Mouse (Mus musculus): Measurements from ENCODE around the gene Lcmt2. TPM values are rescaled to one million over a fixed set of nuclear protein-coding genes. Genes with fewer than 3 reads are reported as not detected.
"Not testable (repeated sequence)": the region's sequence is repeated elsewhere in the genome, so short reads cannot be mapped to it uniquely, and the experiment has no call there.

The Lcmt2 gene
- polyA plus RNA-seq, 1 experiment from 2014 or later = 23.9 TPM

GRCm38 (mm10) chr2:121141216-121142035 lies 973 bp upstream of the Lcmt2 start:
- WGBS = 78% methylated on average over 16 of the region's 16 CpGs

GRCm38 (mm10) chr2:121139266-121140017 lies 1.0 kb downstream of the Lcmt2 start:
- Histone ChIP-seq H3K4me1 (replicated peaks) (peaks cover 41% of the 10 kb centered on the region), H3K27ac (peak overlapping the region; percentile 99), H3K4me3 (peak overlapping the region; percentile 75), H3K9ac (peak overlapping the region; percentile 97), H3K36me3 (peaks cover 30% of the 10 kb centered on the region), H3K9me3 (no peaks in the 10 kb centered on the region), H3K27me3 (no peaks in the 10 kb centered on the region), H3K4me2 (peak overlapping the region; percentile 94)
- ATAC-seq (ENCODE audit: low FRiP score) = no peak; the same call in 1 of the 2 replicates
- 43% methylated on average over 29 of the region's 29 CpGs for WGBS

More at GRCm38 (mm10) chr2:121141216-121142035, 973 bp upstream of the Lcmt2 start:
- H3K9ac ChIP-seq = peak overlapping the region; percentile 97
- H3K4me2 ChIP-seq = peak overlapping the region; percentile 94
- no peaks in the 10 kb centered on the region for H3K27me3 ChIP-seq
- no peak for ATAC-seq (ENCODE audit: low FRiP score)
- H3K4me3 ChIP-seq = peak overlapping the region; percentile 75
- no peaks in the 10 kb centered on the region for H3K9me3 ChIP-seq
- H3K27ac ChIP-seq = peak overlapping the region; percentile 99
- H3K36me3 ChIP-seq = peaks cover 35% of the 10 kb centered on the region
- peaks cover 41% of the 10 kb centered on the region for H3K4me1 ChIP-seq (replicated peaks)

- no peaks in the 10 kb centered on the region for H3K27me3 ChIP-seq
- 97% methylated on average over 4 of the region's 4 CpGs for WGBS
- peak overlapping the region; percentile 18; the same call in 1 of the 2 replicates for H3K4me2 ChIP-seq
Observed at GRCm38 (mm10) chr2:121137371-121137770, 3.1 kb downstream of the Lcmt2 start.

GRCm38 (mm10) chr2:121132822-121133221 lies 7.6 kb downstream of the Lcmt2 start:
- Histone ChIP-seq H3K4me3 (no peak overlapping the region), H3K4me1 (replicated peaks) (peaks cover 8% of the 10 kb centered on the region), H3K4me2 (no peak overlapping the region), H3K9ac (no peak overlapping the region), H3K9me3 (no peaks in the 10 kb centered on the region), H3K27ac (no peak overlapping the region), H3K36me3 (peaks cover 14% of the 10 kb centered on the region; the same call in 1 of the 2 replicates), H3K27me3 (no peaks in the 10 kb centered on the region)
- no peak for ATAC-seq (ENCODE audit: low FRiP score)
- WGBS = 73% methylated on average over 1 of the region's 1 CpGs

More at GRCm38 (mm10) chr2:121137371-121137770, 3.1 kb downstream of the Lcmt2 start:
- no peak overlapping the region for H3K4me3 ChIP-seq
- H3K9ac ChIP-seq = no peak overlapping the region
- no peaks in the 10 kb centered on the region for H3K9me3 ChIP-seq
- ATAC-seq (ENCODE audit: low FRiP score) = no peak
- peaks cover 41% of the 10 kb centered on the region for H3K4me1 ChIP-seq (replicated peaks)
- H3K36me3 ChIP-seq = peaks cover 24% of the 10 kb centered on the region
- H3K27ac ChIP-seq = no peak overlapping the region

GRCm38 (mm10) chr2:121128865-121129620 lies 11.4 kb downstream of the Lcmt2 start:
- no peaks in the 10 kb centered on the region for H3K27me3 ChIP-seq
- no peak overlapping the region for H3K27ac ChIP-seq
- H3K9ac ChIP-seq = no peak overlapping the region
- no peak overlapping the region for H3K4me2 ChIP-seq
- H3K9me3 ChIP-seq = no peaks in the 10 kb centered on the region
- no peaks in the 10 kb centered on the region for H3K4me1 ChIP-seq (replicated peaks)
- H3K4me3 ChIP-seq = no peak overlapping the region
- H3K36me3 ChIP-seq = no peaks in the 10 kb centered on the region
- 77% methylated on average over 9 of the region's 9 CpGs for WGBS
- ATAC-seq (ENCODE audit: low FRiP score) = no peak

- Histone ChIP-seq H3K4me2 (no peak overlapping the region), H3K4me1 (replicated peaks) (no peaks in the 10 kb centered on the region), H3K36me3 (no peaks in the 10 kb centered on the region), H3K4me3 (no peak overlapping the region), H3K9me3 (no peaks in the 10 kb centered on the region), H3K27ac (no peak overlapping the region), H3K9ac (no peak overlapping the region), H3K27me3 (no peaks in the 10 kb centered on the region)
- WGBS = 88% methylated on average over 1 of the region's 1 CpGs
- no peak for ATAC-seq (ENCODE audit: low FRiP score)
Observed at GRCm38 (mm10) chr2:121127536-121127935, 12.9 kb downstream of the Lcmt2 start.

GRCm38 (mm10) chr2:121126302-121126701 lies 14.2 kb downstream of the Lcmt2 start:
- not testable (repeated sequence) for H3K9me3 ChIP-seq; H3K27ac ChIP-seq; ATAC-seq (ENCODE audit: low FRiP score); H3K4me1 ChIP-seq (replicated peaks); H3K36me3 ChIP-seq; H3K4me2 ChIP-seq; H3K9ac ChIP-seq; H3K27me3 ChIP-seq; H3K4me3 ChIP-seq
- WGBS = 94% methylated on average over 5 of the region's 5 CpGs

- no peak overlapping the region for H3K4me3 ChIP-seq
- 91% methylated on average over 3 of the region's 3 CpGs for WGBS
- no peak for ATAC-seq (ENCODE audit: low FRiP score)
- H3K9me3 ChIP-seq = no peaks in the 10 kb centered on the region
- H3K27me3 ChIP-seq = no peaks in the 10 kb centered on the region
- H3K36me3 ChIP-seq = no peaks in the 10 kb centered on the region
- no peaks in the 10 kb centered on the region for H3K4me1 ChIP-seq (replicated peaks)
- H3K4me2 ChIP-seq = no peak overlapping the region
- no peak overlapping the region for H3K9ac ChIP-seq
- H3K27ac ChIP-seq = no peak overlapping the region
Observed at GRCm38 (mm10) chr2:121119260-121119659, 21.2 kb downstream of the Lcmt2 start.

- WGBS = 93% methylated on average over 2 of the region's 2 CpGs
- no peak for ATAC-seq (ENCODE audit: low FRiP score)
- H3K9ac ChIP-seq = no peak overlapping the region
- H3K27ac ChIP-seq = no peak overlapping the region
- H3K4me2 ChIP-seq = no peak overlapping the region
- H3K4me1 ChIP-seq (replicated peaks) = no peaks in the 10 kb centered on the region
- H3K36me3 ChIP-seq = no peaks in the 10 kb centered on the region
- H3K27me3 ChIP-seq = no peaks in the 10 kb centered on the region
- H3K4me3 ChIP-seq = no peak overlapping the region
- H3K9me3 ChIP-seq = no peaks in the 10 kb centered on the region
Observed at GRCm38 (mm10) chr2:121115418-121115817, 25.0 kb downstream of the Lcmt2 start.

GRCm38 (mm10) chr2:121109695-121110094 lies 30.8 kb downstream of the Lcmt2 start, which contains the start of gene Tgm7:
Gene Tgm7 (minus strand): TSS chr2:121109795.
- Histone ChIP-seq H3K9me3 (no peaks in the 10 kb centered on the region), H3K9ac (no peak within 1 kb of the TSS), H3K4me3 (no peak within 1 kb of the TSS), H3K36me3 (no peaks in the 10 kb centered on the region), H3K27me3 (no peaks in the 10 kb centered on the region), H3K27ac (no peak within 1 kb of the TSS), H3K4me1 (replicated peaks) (no peaks in the 10 kb centered on the region), H3K4me2 (no peak within 1 kb of the TSS)
- no peak for ATAC-seq (ENCODE audit: low FRiP score)
- WGBS = 93% methylated on average over 4 of the region's 4 CpGs

GRCm38 (mm10) chr2:121105940-121106339 lies 34.5 kb downstream of the Lcmt2 start:
- Histone ChIP-seq H3K4me2 (no peak overlapping the region), H3K27ac (no peak overlapping the region), H3K4me1 (replicated peaks) (no peaks in the 10 kb centered on the region), H3K9me3 (no peaks in the 10 kb centered on the region), H3K27me3 (no peaks in the 10 kb centered on the region), H3K9ac (no peak overlapping the region), H3K4me3 (no peak overlapping the region), H3K36me3 (no peaks in the 10 kb centered on the region)
- no peak for ATAC-seq (ENCODE audit: low FRiP score)

GRCm38 (mm10) chr2:121102051-121102450 lies 38.4 kb downstream of the Lcmt2 start:
- Histone ChIP-seq H3K36me3 (no peaks in the 10 kb centered on the region), H3K27me3 (0 out of 2 replicates have a peak, but pooled peaks cover 3% of the 10 kb centered on the region), H3K9ac (no peak overlapping the region), H3K9me3 (no peaks in the 10 kb centered on the region), H3K4me1 (replicated peaks) (no peaks in the 10 kb centered on the region), H3K4me3 (no peak overlapping the region), H3K4me2 (no peak overlapping the region), H3K27ac (no peak overlapping the region)
- no peak for ATAC-seq (ENCODE audit: low FRiP score)
- 29% methylated on average over 9 of the region's 9 CpGs for WGBS

Data from hindbrain, embryonic 13.5 days (tissue).